Mouse (Mus musculus) common myeloid progenitor, adult 5-6 weeks (primary cell): ENCODE measurements around the gene Plau. TPM values are rescaled to one million over a fixed set of nuclear protein-coding genes. Genes with fewer than 3 reads are reported as not detected.

Experiments
- ATAC-seq: replicated peaks from 2 replicates; pipeline ENCODE4 v1.8.0; 2016; ENCODE audit warnings: low read depth, mild to moderate bottlenecking, moderate TSS enrichment, inconsistent platforms; ENCODE audit not compliant: poor library complexity, severe bottlenecking
- total RNA-seq: library from RNA; stranded (forward); fragments of 200-1000, 187-1606 nt; gene quantifications from 2 replicates; pipeline ENCODE4 v1.2.3, GENCODE M21; 2017

Plau gene
- total RNA-seq, 1 experiment from 2014 or later, result 1.6 TPM

- ATAC-seq, result no peak
Measured at GRCm38 (mm10) chr14:20841526-20841925, 5.1 kb downstream of the Plau start.

GRCm38 (mm10) chr14:20842629-20843028 is 6.2 kb downstream of the Plau start:
- ATAC-seq, result 0 out of 2 replicates have a peak, but pooled peaks have one; percentile 8

GRCm38 (mm10) chr14:20844126-20844525 is 7.7 kb downstream of the Plau start:
- no peak for ATAC-seq

GRCm38 (mm10) chr14:20844671-20845576 is 8.5 kb downstream of the Plau start:
- ATAC-seq, result peak; percentile 31; the same call in 1 of the 2 replicates

GRCm38 (mm10) chr14:20845577-20846088 is 9.2 kb downstream of the Plau start:
- ATAC-seq, result peak; percentile 92

GRCm38 (mm10) chr14:20846214-20846613 is 9.8 kb downstream of the Plau start:
- peak; percentile 27; the same call in 1 of the 2 replicates for ATAC-seq

GRCm38 (mm10) chr14:20847637-20848129 is 11.2 kb downstream of the Plau start:
- ATAC-seq, result no peak

- ATAC-seq, result no peak
Measured at GRCm38 (mm10) chr14:20849753-20850152, 13.3 kb downstream of the Plau start.

- ATAC-seq, result no peak
Measured at GRCm38 (mm10) chr14:20850498-20850897, 14.0 kb downstream of the Plau start.

GRCm38 (mm10) chr14:20851776-20852175 is 15.3 kb downstream of the Plau start:
- ATAC-seq, result no peak

- peak; percentile 54 for ATAC-seq
Measured at GRCm38 (mm10) chr14:20861152-20861551, 24.7 kb downstream of the Plau start.

GRCm38 (mm10) chr14:20861559-20861958 is 25.1 kb downstream of the Plau start:
- peak; percentile 50 for ATAC-seq

GRCm38 (mm10) chr14:20863306-20864065 is 27.0 kb downstream of the Plau start:
- no peak for ATAC-seq

GRCm38 (mm10) chr14:20864192-20864591 is 27.7 kb downstream of the Plau start:
- ATAC-seq, result no peak

GRCm38 (mm10) chr14:20865604-20866003 is 29.1 kb downstream of the Plau start:
- ATAC-seq, result no peak

GRCm38 (mm10) chr14:20866365-20866764 is 29.9 kb downstream of the Plau start:
- no peak for ATAC-seq

GRCm38 (mm10) chr14:20870110-20870509 is 33.6 kb downstream of the Plau start:
- ATAC-seq, result no peak

GRCm38 (mm10) chr14:20871495-20871894 is 35.0 kb downstream of the Plau start:
- no peak for ATAC-seq

GRCm38 (mm10) chr14:20873307-20873706 is 36.8 kb downstream of the Plau start:
- ATAC-seq, result peak; percentile 93

- ATAC-seq, result peak; percentile 46; the same call in 1 of the 2 replicates
Measured at GRCm38 (mm10) chr14:20873931-20874330, 37.5 kb downstream of the Plau start.
